Mouse (Mus musculus) erythroblast, embryonic 14.5 days (primary cell): ENCODE measurements around the gene Pold1. TPM values are rescaled to one million over a fixed set of nuclear protein-coding genes. Genes with fewer than 3 reads are reported as not detected.

ENCODE experiments used
- H3K27me3 ChIP-seq: 2 replicates; pipeline ENCODE4 v1.6.1; 2012; ENCODE audit warnings: inconsistent platforms; ENCODE audit not compliant: control insufficient read depth
- H3K36me3 ChIP-seq: 2 replicates; pipeline ENCODE4 v1.6.1; 2012; ENCODE audit warnings: mild to moderate bottlenecking, inconsistent platforms; ENCODE audit not compliant: control insufficient read depth
- H3K4me1 ChIP-seq: 2 replicates; pipeline ENCODE4 v1.6.1; 2012; ENCODE audit warnings: inconsistent platforms; ENCODE audit not compliant: control insufficient read depth
- H3K4me3 ChIP-seq: replicated peaks from 2 replicates; pipeline ENCODE3; 2012; ENCODE audit warnings: moderate library complexity, mild to moderate bottlenecking, inconsistent platforms
- H3K9me3 ChIP-seq: 2 replicates; pipeline ENCODE4 v1.6.1; 2012; ENCODE audit warnings: low read length, inconsistent platforms, mixed read lengths; ENCODE audit not compliant: control insufficient read depth
- GATA1 ChIP-seq: IDR thresholded peaks from 2 replicates; pipeline ENCODE4 v1.6.1; 2012; ENCODE audit warnings: low read length, inconsistent platforms, mixed read lengths
- TAL1 ChIP-seq: IDR thresholded peaks from 3 replicates; pipeline ENCODE4 v1.6.1; 2012; ENCODE audit warnings: low read length, inconsistent platforms, mixed read lengths
- polyA plus RNA-seq: library from polyadenylated mRNA; stranded (reverse); fragments of >175 nt; gene quantifications from 2 replicates; pipeline ENCODE4 v1.2.3, GENCODE M21; 2012

Pold1 gene
- polyA plus RNA-seq, 1 experiment: 25.1 TPM

GRCm38 (mm10) chr7:44552141-44552908 is 3.7 kb upstream of the Pold1 start:
- peaks cover 18% of the 10 kb centered on the region for H3K9me3 ChIP-seq
- no peaks in the 10 kb centered on the region; the same call in 1 of the 2 replicates for H3K27me3 ChIP-seq
- TF ChIP-seq GATA1: no peak
- H3K36me3 ChIP-seq: peaks cover 42% of the 10 kb centered on the region
- H3K4me3 ChIP-seq: peak overlapping the region; percentile 79
- peaks cover 52% of the 10 kb centered on the region for H3K4me1 ChIP-seq

DNA sequence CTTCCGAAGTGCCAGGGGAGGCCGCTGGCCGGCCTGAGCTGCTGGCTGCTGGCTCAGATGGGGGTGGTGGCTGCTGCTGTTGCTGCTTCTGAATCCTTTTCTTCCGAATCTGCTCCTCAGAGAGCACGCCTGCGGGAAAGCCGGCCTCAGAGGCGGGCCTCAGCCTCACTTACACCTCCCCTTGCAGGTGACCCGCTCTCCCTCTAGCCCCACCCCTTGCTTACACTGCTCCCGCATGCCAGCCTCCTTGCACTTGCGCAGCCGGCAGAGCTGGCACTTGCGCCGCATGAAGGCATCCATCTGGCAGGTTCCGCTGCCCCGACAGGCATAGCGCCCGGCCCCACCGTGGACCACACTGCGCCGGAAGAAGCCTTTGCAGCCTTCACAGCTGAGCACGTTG is 3.1 kb upstream of the Pold1 start:
- Histone ChIP-seq H3K4me1 (peaks cover 53% of the 10 kb centered on the region), H3K27me3 (no peaks in the 10 kb centered on the region), H3K36me3 (peaks cover 47% of the 10 kb centered on the region), H3K4me3 (no peak overlapping the region), H3K9me3 (peaks cover 18% of the 10 kb centered on the region)
- TF ChIP-seq TAL1 (no peak), GATA1 (no peak)

DNA sequence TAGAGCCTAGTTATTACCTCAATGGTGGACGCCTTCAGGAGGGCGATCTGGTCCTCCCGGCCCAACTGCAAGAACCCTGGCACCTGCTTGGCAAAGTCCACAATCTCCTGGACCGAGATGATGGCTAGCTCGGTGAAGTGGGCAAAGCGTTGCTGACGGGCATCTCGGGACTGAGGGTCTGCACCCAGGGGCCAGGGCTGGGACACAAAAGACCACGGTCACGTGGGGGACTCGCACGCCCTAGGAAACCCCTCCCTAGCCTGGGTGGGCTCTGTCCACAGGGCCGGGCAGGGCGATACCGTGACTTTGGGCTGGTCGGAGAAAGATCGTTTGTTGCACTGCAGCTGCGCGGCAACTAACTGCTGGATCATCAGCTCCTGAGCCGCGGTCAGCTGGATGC is 2.7 kb upstream of the Pold1 start:
- TF ChIP-seq TAL1: no peak
- no peak for TF ChIP-seq GATA1
- peaks cover 57% of the 10 kb centered on the region for H3K4me1 ChIP-seq
- H3K27me3 ChIP-seq: no peaks in the 10 kb centered on the region
- peaks cover 18% of the 10 kb centered on the region for H3K9me3 ChIP-seq
- peaks cover 51% of the 10 kb centered on the region for H3K36me3 ChIP-seq
- H3K4me3 ChIP-seq: no peak overlapping the region

- Histone ChIP-seq H3K27me3 (no peaks in the 10 kb centered on the region), H3K9me3 (peaks cover 18% of the 10 kb centered on the region), H3K4me3 (no peak overlapping the region), H3K4me1 (peaks cover 59% of the 10 kb centered on the region), H3K36me3 (peaks cover 58% of the 10 kb centered on the region)
- TF ChIP-seq TAL1 (no peak), GATA1 (no peak)
Observed at GRCm38 (mm10) chr7:44550409-44550678, 1.7 kb upstream of the Pold1 start.

- TF ChIP-seq GATA1 (no peak), TAL1 (no peak)
- Histone ChIP-seq H3K4me3 (no peak overlapping the region), H3K36me3 (peaks cover 64% of the 10 kb centered on the region), H3K9me3 (peaks cover 18% of the 10 kb centered on the region), H3K27me3 (no peaks in the 10 kb centered on the region), H3K4me1 (peaks cover 59% of the 10 kb centered on the region)
Observed at GRCm38 (mm10) chr7:44549621-44550408, 1.2 kb upstream of the Pold1 start.

- TF ChIP-seq GATA1 (no peak), TAL1 (no peak)
- H3K36me3 ChIP-seq: peaks cover 79% of the 10 kb centered on the region
- H3K4me3 ChIP-seq: peak overlapping the region; percentile 78
- peaks cover 18% of the 10 kb centered on the region for H3K9me3 ChIP-seq
- H3K27me3 ChIP-seq: no peaks in the 10 kb centered on the region
- H3K4me1 ChIP-seq: peaks cover 49% of the 10 kb centered on the region
Observed at GRCm38 (mm10) chr7:44547725-44548124, 924 bp downstream of the Pold1 start.

GRCm38 (mm10) chr7:44547041-44547440 is 1.6 kb downstream of the Pold1 start:
- Histone ChIP-seq H3K4me1 (peaks cover 42% of the 10 kb centered on the region), H3K27me3 (no peaks in the 10 kb centered on the region), H3K36me3 (peaks cover 79% of the 10 kb centered on the region), H3K4me3 (peak overlapping the region; percentile 78), H3K9me3 (peaks cover 11% of the 10 kb centered on the region)
- TF ChIP-seq GATA1 (no peak), TAL1 (no peak)

DNA sequence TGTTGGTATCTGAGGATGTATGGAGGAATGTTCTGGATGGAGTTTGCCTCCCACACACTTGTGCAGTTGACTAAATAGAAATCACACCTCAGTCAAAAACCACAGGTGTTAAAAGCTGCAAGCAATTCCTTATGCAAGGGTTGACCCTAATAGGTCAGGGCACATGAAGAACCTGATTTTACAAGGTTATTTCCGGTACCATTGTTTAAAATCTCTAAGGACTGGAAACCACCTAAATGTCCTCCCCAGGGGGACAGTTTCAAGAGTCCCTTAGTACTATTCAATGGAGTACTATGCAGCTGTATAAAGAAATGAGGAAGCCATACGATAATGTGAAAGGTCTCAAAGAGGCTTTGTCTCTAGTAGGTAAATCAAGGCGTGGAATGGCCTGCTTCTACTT is 2.4 kb downstream of the Pold1 start:
- TF ChIP-seq TAL1: no peak
- no peak for TF ChIP-seq GATA1
- H3K36me3 ChIP-seq: peaks cover 79% of the 10 kb centered on the region
- H3K4me1 ChIP-seq: peaks cover 36% of the 10 kb centered on the region
- no peaks in the 10 kb centered on the region for H3K27me3 ChIP-seq
- no peak overlapping the region for H3K4me3 ChIP-seq
- H3K9me3 ChIP-seq: peaks cover 4% of the 10 kb centered on the region

GRCm38 (mm10) chr7:44543071-44543470 is 5.6 kb downstream of the Pold1 start:
- no peak for TF ChIP-seq GATA1
- no peak for TF ChIP-seq TAL1
- Histone ChIP-seq H3K36me3 (peaks cover 91% of the 10 kb centered on the region), H3K4me1 (peaks cover 20% of the 10 kb centered on the region), H3K9me3 (peaks cover 2% of the 10 kb centered on the region; the same call in 1 of the 2 replicates), H3K4me3 (no peak overlapping the region), H3K27me3 (no peaks in the 10 kb centered on the region)
